Mouse (Mus musculus): ENCODE results near the gene Ykt6. TPM values are rescaled to one million over a fixed set of nuclear protein-coding genes. Genes with fewer than 3 reads are reported as not detected.

The Ykt6 gene
- polyA plus RNA-seq (2015; fragmentation: Nextera tagmentation; extraction: Ambion mirVana) = 38.3 and 40.5 TPM in 2 replicates

- peak within 1 kb of the TSS; percentile 87 for H3K4me3 ChIP-seq (ENCODE audit: low read length)
- H3K36me3 ChIP-seq (ENCODE audit: control insufficient read depth, insufficient read depth) = peaks cover 5% of the 10 kb centered on the region
- H3K9me3 ChIP-seq (replicated peaks; ENCODE audit: control insufficient read depth, low read length) = no peaks in the 10 kb centered on the region
- peak within 1 kb of the TSS; percentile 97 for H3K27ac ChIP-seq (ENCODE audit: low read length)
- peak within 1 kb of the TSS; percentile 87 for H3K9ac ChIP-seq (ENCODE audit: low read length)
- peaks cover 33% of the 10 kb centered on the region for H3K4me1 ChIP-seq (ENCODE audit: control insufficient read depth, insufficient read depth, low read length)
- H3K27me3 ChIP-seq (ENCODE audit: control insufficient read depth, insufficient read depth, low read length) = no peaks in the 10 kb centered on the region
- ATAC-seq (replicated peaks; ENCODE audit: extremely low read depth, insufficient read depth, low FRiP score) = peak; percentile 92
- H3K4me2 ChIP-seq (ENCODE audit: low read depth, low read length) = peak within 1 kb of the TSS; percentile 90
- under 1% methylated on average over 71 of the region's 71 CpGs for WGBS
Measured at GRCm38 (mm10) chr11:5955546-5956276, at the start of gene Ykt6. Gene Ykt6 (plus strand): TSS chr11:5955693.

- Histone ChIP-seq H3K27ac (ENCODE audit: low read length) (no peak overlapping the region), H3K4me1 (ENCODE audit: control insufficient read depth, insufficient read depth, low read length) (peaks cover 9% of the 10 kb centered on the region), H3K4me3 (ENCODE audit: low read length) (no peak overlapping the region), H3K27me3 (ENCODE audit: control insufficient read depth, insufficient read depth, low read length) (no peaks in the 10 kb centered on the region), H3K4me2 (ENCODE audit: low read depth, low read length) (no peak overlapping the region), H3K9me3 (replicated peaks; ENCODE audit: control insufficient read depth, low read length) (no peaks in the 10 kb centered on the region), H3K9ac (ENCODE audit: low read length) (no peak overlapping the region), H3K36me3 (ENCODE audit: control insufficient read depth, insufficient read depth) (no peaks in the 10 kb centered on the region)
- 81% methylated on average over 10 of the region's 10 CpGs for WGBS
- ATAC-seq (replicated peaks; ENCODE audit: extremely low read depth, insufficient read depth, low FRiP score) = no peak
Measured at GRCm38 (mm10) chr11:5905778-5906518, 49.5 kb upstream of the Ykt6 start.

- Histone ChIP-seq H3K27ac (ENCODE audit: low read length) (no peak overlapping the region), H3K9ac (ENCODE audit: low read length) (no peak overlapping the region), H3K36me3 (ENCODE audit: control insufficient read depth, insufficient read depth) (no peaks in the 10 kb centered on the region), H3K27me3 (ENCODE audit: control insufficient read depth, insufficient read depth, low read length) (no peaks in the 10 kb centered on the region), H3K4me2 (ENCODE audit: low read depth, low read length) (no peak overlapping the region), H3K4me1 (ENCODE audit: control insufficient read depth, insufficient read depth, low read length) (peaks cover 2% of the 10 kb centered on the region), H3K9me3 (replicated peaks; ENCODE audit: control insufficient read depth, low read length) (no peaks in the 10 kb centered on the region), H3K4me3 (ENCODE audit: low read length) (no peak overlapping the region)
- no peak for ATAC-seq (replicated peaks; ENCODE audit: extremely low read depth, insufficient read depth, low FRiP score)
- 70% methylated on average over 5 of the region's 5 CpGs for WGBS
Measured at GRCm38 (mm10) chr11:5907096-5907495, 48.4 kb upstream of the Ykt6 start.

- 62% methylated on average over 4 of the region's 4 CpGs for WGBS
- Histone ChIP-seq H3K4me2 (ENCODE audit: low read depth, low read length) (no peak overlapping the region), H3K4me1 (ENCODE audit: control insufficient read depth, insufficient read depth, low read length) (0 out of 2 replicates have a peak, but pooled peaks cover 2% of the 10 kb centered on the region), H3K36me3 (ENCODE audit: control insufficient read depth, insufficient read depth) (no peaks in the 10 kb centered on the region), H3K4me3 (ENCODE audit: low read length) (no peak overlapping the region), H3K27me3 (ENCODE audit: control insufficient read depth, insufficient read depth, low read length) (no peaks in the 10 kb centered on the region), H3K9ac (ENCODE audit: low read length) (no peak overlapping the region), H3K9me3 (replicated peaks; ENCODE audit: control insufficient read depth, low read length) (no peaks in the 10 kb centered on the region), H3K27ac (ENCODE audit: low read length) (no peak overlapping the region)
- ATAC-seq (replicated peaks; ENCODE audit: extremely low read depth, insufficient read depth, low FRiP score) = no peak
Measured at GRCm38 (mm10) chr11:5908642-5909041, 46.9 kb upstream of the Ykt6 start.

GRCm38 (mm10) chr11:5912635-5913034 lies 42.9 kb upstream of the Ykt6 start:
- Histone ChIP-seq H3K4me2 (ENCODE audit: low read depth, low read length) (no peak overlapping the region), H3K27me3 (ENCODE audit: control insufficient read depth, insufficient read depth, low read length) (no peaks in the 10 kb centered on the region), H3K9me3 (replicated peaks; ENCODE audit: control insufficient read depth, low read length) (no peaks in the 10 kb centered on the region), H3K36me3 (ENCODE audit: control insufficient read depth, insufficient read depth) (no peaks in the 10 kb centered on the region), H3K27ac (ENCODE audit: low read length) (no peak overlapping the region), H3K4me1 (ENCODE audit: control insufficient read depth, insufficient read depth, low read length) (peaks cover 12% of the 10 kb centered on the region), H3K9ac (ENCODE audit: low read length) (no peak overlapping the region), H3K4me3 (ENCODE audit: low read length) (no peak overlapping the region)
- 30% methylated on average over 5 of the region's 5 CpGs for WGBS
- peak; percentile 67; the same call in 1 of the 2 replicates for ATAC-seq (replicated peaks; ENCODE audit: extremely low read depth, insufficient read depth, low FRiP score)

GRCm38 (mm10) chr11:5913256-5913655 lies 42.2 kb upstream of the Ykt6 start:
- H3K4me3 ChIP-seq (ENCODE audit: low read length) = no peak overlapping the region
- no peak overlapping the region for H3K4me2 ChIP-seq (ENCODE audit: low read depth, low read length)
- no peak overlapping the region for H3K9ac ChIP-seq (ENCODE audit: low read length)
- WGBS = 34% methylated on average over 8 of the region's 8 CpGs
- H3K27ac ChIP-seq (ENCODE audit: low read length) = no peak overlapping the region
- no peaks in the 10 kb centered on the region for H3K27me3 ChIP-seq (ENCODE audit: control insufficient read depth, insufficient read depth, low read length)
- H3K4me1 ChIP-seq (ENCODE audit: control insufficient read depth, insufficient read depth, low read length) = peaks cover 16% of the 10 kb centered on the region
- no peak for ATAC-seq (replicated peaks; ENCODE audit: extremely low read depth, insufficient read depth, low FRiP score)
- H3K9me3 ChIP-seq (replicated peaks; ENCODE audit: control insufficient read depth, low read length) = no peaks in the 10 kb centered on the region
- no peaks in the 10 kb centered on the region for H3K36me3 ChIP-seq (ENCODE audit: control insufficient read depth, insufficient read depth)

GRCm38 (mm10) chr11:5913936-5914335 lies 41.6 kb upstream of the Ykt6 start:
- no peak for ATAC-seq (replicated peaks; ENCODE audit: extremely low read depth, insufficient read depth, low FRiP score)
- H3K9me3 ChIP-seq (replicated peaks; ENCODE audit: control insufficient read depth, low read length) = no peaks in the 10 kb centered on the region; the same call in 1 of the 2 replicates
- no peaks in the 10 kb centered on the region for H3K36me3 ChIP-seq (ENCODE audit: control insufficient read depth, insufficient read depth)
- H3K4me1 ChIP-seq (ENCODE audit: control insufficient read depth, insufficient read depth, low read length) = peaks cover 16% of the 10 kb centered on the region
- H3K9ac ChIP-seq (ENCODE audit: low read length) = no peak overlapping the region; the same call in 1 of the 2 replicates
- 77% methylated on average over 4 of the region's 4 CpGs for whole genome bisulfite sequencing
- no peak overlapping the region for H3K4me2 ChIP-seq (ENCODE audit: low read depth, low read length)
- H3K27me3 ChIP-seq (ENCODE audit: control insufficient read depth, insufficient read depth, low read length) = no peaks in the 10 kb centered on the region
- no peak overlapping the region for H3K27ac ChIP-seq (ENCODE audit: low read length)
- H3K4me3 ChIP-seq (ENCODE audit: low read length) = no peak overlapping the region

GRCm38 (mm10) chr11:5914940-5915339 lies 40.6 kb upstream of the Ykt6 start:
- no peaks in the 10 kb centered on the region for H3K36me3 ChIP-seq (ENCODE audit: control insufficient read depth, insufficient read depth)
- H3K9ac ChIP-seq (ENCODE audit: low read length) = no peak overlapping the region
- no peaks in the 10 kb centered on the region; the same call in 1 of the 2 replicates for H3K9me3 ChIP-seq (replicated peaks; ENCODE audit: control insufficient read depth, low read length)
- no peak for ATAC-seq (replicated peaks; ENCODE audit: extremely low read depth, insufficient read depth, low FRiP score)
- H3K27ac ChIP-seq (ENCODE audit: low read length) = no peak overlapping the region
- H3K4me3 ChIP-seq (ENCODE audit: low read length) = no peak overlapping the region
- no peaks in the 10 kb centered on the region for H3K27me3 ChIP-seq (ENCODE audit: control insufficient read depth, insufficient read depth, low read length)
- H3K4me2 ChIP-seq (ENCODE audit: low read depth, low read length) = no peak overlapping the region
- H3K4me1 ChIP-seq (ENCODE audit: control insufficient read depth, insufficient read depth, low read length) = peaks cover 16% of the 10 kb centered on the region
- WGBS = 51% methylated on average over 5 of the region's 5 CpGs

All from heart, embryonic 16.5 days (tissue).